Mouse (Mus musculus): ENCODE results near the gene Zbtb16.

GRCm38 (mm10) chr9:48798044-48798443, 38.0 kb downstream of the Zbtb16 start:
- TF ChIP-seq CTCF (IDR thresholded peaks at IDR 0.05; ENCODE audit: low read depth, low read length) (no peak), TAL1 (conservative IDR thresholded peaks at IDR 0.05; ENCODE audit: low read depth, low read length) (no peak), GATA1 (IDR thresholded peaks at IDR 0.05; ENCODE audit: borderline replicate concordance, low read length) (no peak), POLR2AphosphoS5 (IDR thresholded peaks at IDR 0.05; ENCODE audit: insufficient replicate concordance, low read depth, low read length) (no peak)
